Mouse (Mus musculus) megakaryocyte-erythroid progenitor cell, adult 5-6 weeks (primary cell): ENCODE measurements at regions not wholly inside any gene's neighbourhood (a gene's known extent, or its start where the extent isn't known, plus 50 kb on each side); places are given as distances from the start of the nearest gene placed in this dataset.

Experiments
- ATAC-seq: replicated peaks from 2 replicates; pipeline ENCODE4 v1.8.0; 2016; ENCODE audit warnings: mild to moderate bottlenecking, inconsistent platforms; ENCODE audit not compliant: severe bottlenecking, poor library complexity, low FRiP score, low TSS enrichment

- no peak for ATAC-seq
Observed at GRCm38 (mm10) chr3:84390769-84391168, 84.1 kb upstream of the Trim2 start.

DNA sequence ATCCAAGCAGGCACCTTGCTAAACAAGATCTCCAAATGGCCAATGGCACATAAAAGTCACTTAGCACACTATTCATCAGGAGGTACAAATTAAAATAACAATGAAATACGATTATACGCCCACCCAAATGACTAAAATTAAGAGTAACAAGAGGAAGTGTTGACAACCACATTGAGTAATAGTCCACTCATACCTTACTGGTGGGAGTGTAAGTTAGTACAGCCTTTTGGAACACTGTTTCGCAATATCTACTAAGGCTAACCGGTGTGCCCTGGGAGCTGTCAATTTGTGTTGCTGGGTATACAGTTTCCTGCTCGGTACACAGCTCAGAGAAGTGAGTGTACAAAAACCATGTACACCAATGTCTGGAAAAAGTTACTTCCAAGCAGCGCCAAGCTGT, 81.8 kb upstream of the Trim2 start:
- ATAC-seq: no peak

- no peak for ATAC-seq
Observed at GRCm38 (mm10) chr3:84385656-84386055, 79.0 kb upstream of the Trim2 start.

- ATAC-seq: peak; percentile 83
Observed at GRCm38 (mm10) chr3:84383559-84383958, 76.9 kb upstream of the Trim2 start.

DNA sequence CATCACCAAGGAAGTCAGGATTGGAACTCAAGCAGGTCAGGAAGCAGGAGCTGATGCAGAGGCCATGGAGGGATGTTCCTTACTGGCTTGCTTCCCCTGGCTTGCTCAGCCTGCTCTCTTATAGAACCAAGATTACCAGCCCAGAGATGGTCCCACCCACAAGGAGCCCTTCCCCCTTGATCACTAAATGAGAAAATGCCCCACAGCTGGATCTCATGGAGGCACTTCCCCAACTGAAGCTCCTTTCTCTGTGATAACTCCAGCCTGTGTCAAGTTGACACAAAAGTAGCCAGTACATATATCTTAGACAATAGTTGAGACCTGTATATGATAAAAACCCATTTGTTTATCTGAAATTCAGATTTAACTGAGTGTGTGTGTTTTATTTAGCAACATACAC, 76.4 kb upstream of the Trim2 start:
- ATAC-seq: peak; percentile 6; the same call in 1 of the 2 replicates

DNA sequence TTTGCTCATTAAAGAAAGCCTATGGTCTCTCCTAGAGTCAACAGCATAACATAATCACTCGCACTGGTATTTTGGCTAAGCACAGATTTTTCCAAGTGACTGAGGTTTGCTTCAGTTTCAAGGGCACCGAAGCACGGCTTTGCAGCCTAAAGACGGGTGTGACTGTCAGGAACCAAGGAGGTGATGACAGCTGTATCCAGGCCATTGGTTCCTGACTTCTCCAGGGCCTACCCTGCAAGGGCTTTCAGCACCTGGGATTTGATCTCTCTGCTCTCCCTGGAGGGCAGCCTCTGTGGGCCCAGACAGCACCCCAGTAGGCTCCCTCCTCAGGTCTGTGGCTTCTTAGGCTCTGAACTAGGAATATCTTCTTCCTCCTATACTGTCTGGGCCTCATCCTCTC, 75.3 kb upstream of the Trim2 start:
- ATAC-seq: no peak

DNA sequence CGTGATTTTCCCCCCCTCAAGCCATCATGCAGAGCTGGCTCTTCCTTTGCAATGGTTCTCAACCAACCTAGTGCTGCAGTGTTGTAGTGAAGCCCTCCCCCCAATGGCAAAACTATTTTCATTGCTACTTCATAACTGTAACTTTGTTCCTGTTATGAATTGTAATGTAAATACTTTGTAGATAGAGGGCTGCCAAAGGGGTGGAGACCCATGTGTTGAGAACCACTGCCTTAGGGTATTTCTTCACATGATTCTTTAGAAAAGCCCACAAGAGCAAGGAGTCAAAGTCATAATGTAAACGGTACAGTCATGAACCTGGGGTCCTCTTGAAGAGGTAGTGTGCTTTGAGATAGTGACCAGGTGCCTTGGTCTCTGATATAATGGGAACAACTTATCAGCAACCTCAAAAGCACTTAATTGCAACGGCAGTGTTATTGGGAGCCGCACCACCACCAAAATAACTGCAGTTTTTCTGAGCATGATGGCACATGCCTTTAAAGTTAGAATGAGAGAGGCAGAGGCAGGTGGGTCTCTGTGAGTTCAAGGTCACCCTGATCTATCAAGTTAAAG, 72.4 kb upstream of the Trim2 start:
- ATAC-seq: no peak; the same call in 1 of the 2 replicates

DNA sequence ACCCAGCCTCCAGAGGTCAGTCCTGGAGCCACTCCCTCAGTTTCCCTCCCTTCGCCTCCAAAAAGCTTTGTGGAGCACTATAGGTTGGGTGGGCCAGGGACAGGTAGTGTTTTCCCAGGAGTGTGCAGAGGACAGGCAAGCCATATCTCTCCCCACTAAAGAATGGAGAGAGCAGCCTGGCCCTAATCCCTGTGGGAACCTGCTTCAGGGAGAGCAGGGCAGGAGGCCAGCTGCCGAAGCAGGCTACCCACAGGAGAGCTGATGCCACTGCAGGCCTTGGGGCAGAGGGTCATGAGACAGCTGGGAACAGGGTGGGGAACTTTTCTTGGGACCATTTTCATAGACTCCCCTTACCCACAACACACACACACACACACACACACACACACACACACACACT, 69.8 kb upstream of the Trim2 start:
- ATAC-seq: no peak

DNA sequence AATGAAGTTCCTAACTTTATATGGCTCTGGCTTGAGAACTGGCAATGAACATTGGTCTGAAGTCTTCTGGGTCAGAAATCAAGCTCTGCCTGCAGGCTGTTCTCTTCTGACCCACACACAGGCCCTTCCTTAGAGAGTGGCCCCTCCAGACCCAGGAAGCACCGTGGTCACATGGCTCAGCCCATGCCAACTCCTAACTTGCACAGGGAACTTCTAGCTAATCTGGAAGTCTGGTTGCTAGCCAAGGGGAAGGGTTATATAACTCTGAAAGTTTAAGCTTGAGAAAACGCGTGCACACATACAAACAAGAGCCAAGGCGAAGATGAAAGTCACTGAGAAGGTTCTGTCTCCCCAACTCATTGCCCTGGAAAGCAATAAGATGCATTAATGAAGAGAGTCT, 69.2 kb upstream of the Trim2 start:
- no peak for ATAC-seq

DNA sequence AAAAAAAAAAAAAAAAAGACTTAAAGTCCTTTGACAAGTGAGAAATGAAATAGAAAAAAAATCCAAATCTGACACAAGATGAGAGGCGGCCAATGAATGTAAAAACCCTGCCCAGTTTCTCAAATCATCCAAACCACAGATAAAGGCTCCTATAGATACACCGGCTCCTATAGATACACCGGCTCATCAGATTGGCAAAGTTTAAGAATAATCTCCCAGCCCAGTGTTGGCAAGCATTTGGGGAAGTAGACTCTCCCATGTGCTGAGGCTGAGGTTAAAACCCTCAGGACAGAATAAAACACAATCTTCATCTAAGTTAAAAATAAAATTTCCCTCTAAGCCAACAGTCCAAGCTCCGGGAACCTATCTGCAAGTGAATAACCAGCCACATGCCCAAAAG, 65.2 kb upstream of the Trim2 start:
- peak; percentile 65; the same call in 1 of the 2 replicates for ATAC-seq

DNA sequence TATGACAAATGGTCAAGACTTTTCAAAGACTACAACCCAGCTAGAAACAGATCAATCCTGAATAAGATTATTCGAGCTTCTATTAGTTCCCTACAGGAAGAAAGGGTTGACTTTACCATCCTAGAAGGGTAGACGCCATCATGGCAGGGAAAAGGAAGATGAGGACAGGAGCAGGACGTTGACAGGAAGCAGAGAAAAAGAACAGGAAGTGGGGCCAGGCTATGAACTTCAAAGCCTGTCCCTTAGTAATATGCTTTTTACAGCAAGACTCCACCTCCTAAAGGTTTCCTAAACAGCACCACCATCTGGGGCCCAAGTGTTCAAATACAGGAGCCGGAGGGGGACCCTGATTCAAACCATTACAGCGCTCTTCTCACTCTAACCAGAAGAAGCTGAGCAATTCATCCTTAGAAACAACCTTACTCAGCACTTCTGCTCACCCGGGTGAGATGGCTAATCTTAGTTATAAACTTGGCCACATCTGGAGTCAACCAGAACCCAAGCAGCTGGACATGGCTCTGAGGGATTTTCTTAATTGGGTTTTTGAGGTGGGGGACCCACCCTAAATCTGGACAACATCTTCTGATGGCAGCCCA, 60.6 kb upstream of the Trim2 start:
- ATAC-seq: no peak

DNA sequence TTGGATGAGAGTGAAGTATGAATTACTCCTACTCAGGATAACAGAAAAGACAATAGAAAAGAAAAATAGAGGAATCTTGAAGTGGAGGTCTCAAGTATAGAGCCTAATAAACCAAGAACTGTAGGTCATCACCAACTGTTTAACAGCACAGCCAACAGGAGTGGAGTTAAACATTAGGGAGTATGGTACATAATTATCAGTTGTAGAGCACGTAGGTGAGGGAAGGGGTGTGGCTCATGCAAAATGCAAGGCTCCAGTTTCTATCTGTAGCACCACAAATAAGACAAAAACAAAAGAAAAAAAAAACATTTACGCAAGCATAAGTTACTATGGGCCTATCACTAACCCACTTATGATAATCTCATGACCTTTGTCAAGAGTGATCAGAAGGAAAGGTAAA, 52.0 kb upstream of the Trim2 start:
- ATAC-seq: peak; percentile 53

DNA sequence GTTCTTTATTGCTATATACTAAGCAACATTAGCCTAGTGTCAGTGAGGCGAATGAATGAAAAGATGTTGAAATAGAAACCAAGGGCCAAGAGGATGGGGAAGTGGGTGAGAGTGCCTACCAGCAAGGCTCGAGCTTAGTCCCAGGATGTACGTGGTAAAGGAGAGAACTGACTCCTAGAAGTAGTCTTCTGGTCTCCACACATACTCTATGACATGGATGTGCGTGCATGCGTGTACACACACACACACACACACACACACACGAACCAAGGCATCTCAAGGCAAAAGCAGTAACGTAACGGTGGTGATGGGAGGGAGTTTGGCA, 50.0 kb upstream of the Trim2 start:
- no peak for ATAC-seq
